ENCODE assay signal across 17 mouse cellular contexts in genomic region chrX:57309993-57310392, GRCm38 (mm10). TPM values are rescaled to one million over a fixed set of nuclear protein-coding genes. Genes with fewer than 3 reads are reported as not detected.
DNase-seq lines count a peak whose midpoint lies in the region; ATAC-seq and TF ChIP-seq lines count a peak whose summit lies in the region.
"Had no signal": no experiment of that assay in that cellular context is flagged by ENCODE, and none has a peak within 500 bp of the region (broad histone marks: within the 10 kb centered on the region; RNA-seq: fewer than 3 reads in every experiment).

No protein-coding gene starts in this region.

- ATAC-seq in CD4-positive, CD25-positive, alpha-beta regulatory T cell, adult 4 months = peak; percentile 56
- ATAC-seq in embryonic facial prominence, embryonic 14.5 days (ENCODE audit: low read depth) = peak; percentile 76; the same call in 1 of the 2 replicates
- ATAC-seq in heart, embryonic 12.5 days (ENCODE audit: insufficient number of reproducible peaks, low FRiP score) = no peak
- ATAC-seq: intestine, embryonic 16.5 days had no signal

- DNase-seq in kidney, adult 2 months = peak; percentile 12
- no peak for DNase-seq in kidney, adult 8-10 months
- peak; percentile 19 for DNase-seq in embryonic facial prominence, embryonic 14.5 days (ENCODE audit: low spot score)
- DNase-seq in thymus, postnatal 10 days (ENCODE audit: low spot score in 2 of 2) = peak; percentile 46 to 59
- no peak for DNase-seq in cerebellum, postnatal 36 days
- no peak for DNase-seq in heart, postnatal 4 days
- DNase-seq: B cell, adult 2 months; cerebellum, postnatal 14 days; gastrocnemius, postnatal 10 days; layer of hippocampus, postnatal 36 days; lung, embryonic 14.5 days had no signal

- no peak overlapping the region for H3K27ac ChIP-seq in kidney, adult 2 months (ENCODE audit: insufficient read depth, low read depth, low read length)
- H3K27ac ChIP-seq in embryonic facial prominence, embryonic 14.5 days (replicated peaks; ENCODE audit: low read depth, low read length) = no peak overlapping the region
- H3K27ac ChIP-seq in heart, embryonic 12.5 days (ENCODE audit: poor library complexity, severe bottlenecking) = no peak overlapping the region
- H3K27ac ChIP-seq: limb, embryonic 13.5 days; neural tube, embryonic 13.5 days had no signal

- no peak overlapping the region for H3K4me2 ChIP-seq in embryonic facial prominence, embryonic 14.5 days (ENCODE audit: low read depth, low read length)
- no peak overlapping the region for H3K4me2 ChIP-seq in heart, embryonic 12.5 days
- H3K4me2 ChIP-seq: heart, embryonic 11.5 days; limb, embryonic 13.5 days; lung, embryonic 14.5 days; neural tube, embryonic 13.5 days had no signal

- no peaks in the 10 kb centered on the region for H3K9me3 ChIP-seq in embryonic facial prominence, embryonic 14.5 days (ENCODE audit: control insufficient read depth, low read length)
- H3K9me3 ChIP-seq in heart, embryonic 12.5 days (replicated peaks) = no peaks in the 10 kb centered on the region
- H3K9me3 ChIP-seq: limb, embryonic 13.5 days; neural tube, embryonic 13.5 days had no signal

- 100% methylated on average over 1 of the region's 2 CpGs for WGBS in kidney, adult 2 months
- 50% methylated on average over 2 of the region's 2 CpGs for WGBS in embryonic facial prominence, embryonic 14.5 days
- 53% methylated on average over 2 of the region's 2 CpGs for WGBS in heart, embryonic 12.5 days

- H3K9ac ChIP-seq in embryonic facial prominence, embryonic 14.5 days (ENCODE audit: low read depth, low read length) = no peak overlapping the region
- H3K9ac ChIP-seq in heart, embryonic 12.5 days = no peak overlapping the region
- H3K9ac ChIP-seq: limb, embryonic 13.5 days; lung, embryonic 14.5 days; neural tube, embryonic 13.5 days had no signal

- no peaks in the 10 kb centered on the region for H3K36me3 ChIP-seq in kidney, adult 2 months (ENCODE audit: control insufficient read depth, insufficient read depth, low read length)
- no peaks in the 10 kb centered on the region for H3K36me3 ChIP-seq in embryonic facial prominence, embryonic 14.5 days (ENCODE audit: control insufficient read depth, insufficient read depth, low read length)
- H3K36me3 ChIP-seq in heart, embryonic 12.5 days = no peaks in the 10 kb centered on the region
- H3K36me3 ChIP-seq: limb, embryonic 13.5 days; neural tube, embryonic 13.5 days had no signal

- no peak for TF ChIP-seq CTCF in kidney, adult 2 months (conservative IDR thresholded peaks at IDR 0.05; ENCODE audit: insufficient read depth, insufficient read length, low read depth, low read length)

- no peaks in the 10 kb centered on the region for H3K27me3 ChIP-seq in kidney, adult 2 months (replicated peaks; ENCODE audit: control insufficient read depth, insufficient read depth, low read length)
- no peaks in the 10 kb centered on the region for H3K27me3 ChIP-seq in embryonic facial prominence, embryonic 14.5 days (replicated peaks; ENCODE audit: control insufficient read depth, insufficient read depth, low read length)
- H3K27me3 ChIP-seq in heart, embryonic 12.5 days (replicated peaks) = no peaks in the 10 kb centered on the region
- H3K27me3 ChIP-seq: limb, embryonic 13.5 days; neural tube, embryonic 13.5 days had no signal

- no peaks in the 10 kb centered on the region for H3K4me1 ChIP-seq in kidney, adult 2 months (ENCODE audit: control insufficient read depth, insufficient read depth, low read length)
- no peaks in the 10 kb centered on the region for H3K4me1 ChIP-seq in embryonic facial prominence, embryonic 14.5 days (ENCODE audit: control insufficient read depth, insufficient read depth, low read length)
- no peaks in the 10 kb centered on the region for H3K4me1 ChIP-seq in heart, embryonic 12.5 days (replicated peaks)
- H3K4me1 ChIP-seq: limb, embryonic 13.5 days; neural tube, embryonic 13.5 days had no signal

- H3K4me3 ChIP-seq in kidney, adult 2 months (ENCODE audit: insufficient read depth, low read depth, low read length) = no peak overlapping the region
- H3K4me3 ChIP-seq in embryonic facial prominence, embryonic 14.5 days (ENCODE audit: low read depth, low read length) = no peak overlapping the region
- H3K4me3 ChIP-seq in heart, embryonic 12.5 days = no peak overlapping the region
- H3K4me3 ChIP-seq: limb, embryonic 13.5 days; neural tube, embryonic 13.5 days had no signal

- no peak for TF ChIP-seq POLR2A in kidney, adult 2 months (IDR thresholded peaks at IDR 0.05; ENCODE audit: low read depth, low read length)

RNA-seq across cellular contexts. Expression of gene Arhgef6, which starts 28.5 kb away (rescaled TPM):
- 9.4 and 11.2 TPM in 2 replicates for polyA plus RNA-seq in kidney, adult 2 months (2012; rRNA removed)
- polyA plus RNA-seq in CD4-positive, CD25-positive, alpha-beta regulatory T cell, adult 4 months (2017; shearing (Covaris generic)) = 100 to 1,000 TPM in 1 of 2 experiments, 10 to 100 TPM in 1; 80.3 to 107 TPM
- polyA plus RNA-seq in embryonic facial prominence, embryonic 14.5 days (2014; fragmentation: Nextera tagmentation; extraction: Ambion mirVana) = 24.9 and 25.7 TPM in 2 replicates
- 10 to 100 TPM; 78.0 to 82.2 TPM for total RNA-seq in heart, postnatal 4 days (2021)
- polyA plus RNA-seq in heart, embryonic 12.5 days (2016; fragmentation: Nextera tagmentation; extraction: Ambion mirVana) = 33.6 and 36.1 TPM in 2 replicates

Comparison
In these comparisons a context has a peak if more than half of its experiments do, and no peak if none do; other contexts are left out.
1. DNase-seq: peak in kidney, adult 2 months (single experiment), embryonic facial prominence, embryonic 14.5 days (single experiment) and thymus, postnatal 10 days (2 of 2); none in kidney, adult 8-10 months (0 of 2), cerebellum, postnatal 36 days (0 of 2) and heart, postnatal 4 days (single experiment).